Mouse (Mus musculus) frontal cortex, adult 2 months (tissue): ENCODE data around the gene Grk2. TPM values are rescaled to one million over a fixed set of nuclear protein-coding genes. Genes with fewer than 3 reads are reported as not detected.

Source experiments
- polyA plus RNA-seq: library from polyadenylated mRNA; depleted of rRNA; stranded (reverse); fragments of >200 nt; gene quantifications from 2 replicates; pipeline ENCODE4 v1.2.3, GENCODE M21; 2012; rRNA removed

The Grk2 gene
- polyA plus RNA-seq, 1 experiment = 199 TPM

Other genes starting within 250 kb of the Grk2 start
- gene Gstp3, start 246.7 kb downstream of the Grk2 start, polyA plus RNA-seq = not detected in 2 replicates
- not detected in 2 replicates for gene Cabp2, start 224.6 kb downstream of the Grk2 start, polyA plus RNA-seq
- 50.3 and 58.5 TPM in 2 replicates for gene Cdk2ap2, start 209.0 kb downstream of the Grk2 start, polyA plus RNA-seq
- gene Pitpnm1, start 206.2 kb downstream of the Grk2 start, polyA plus RNA-seq = 290 and 305 TPM in 2 replicates
- 162 and 174 TPM in 2 replicates for gene Aip, start 180.4 kb downstream of the Grk2 start, polyA plus RNA-seq
- gene Gpr152, start 166.4 kb downstream of the Grk2 start, polyA plus RNA-seq = 0.06 and 0.11 TPM in 2 replicates
- 0.12 and 0.17 TPM in 2 replicates for gene Cabp4, start 162.2 kb downstream of the Grk2 start, polyA plus RNA-seq
- gene Coro1b, start 157.6 kb downstream of the Grk2 start, polyA plus RNA-seq = 183 and 225 TPM in 2 replicates
- 1.9 and 2.3 TPM in 2 replicates for gene Ptprcap, start 152.6 kb downstream of the Grk2 start, polyA plus RNA-seq
- 82.4 and 85.6 TPM in 2 replicates for gene Rps6kb2, start 142.9 kb downstream of the Grk2 start, polyA plus RNA-seq
- gene Carns1, start 130.7 kb downstream of the Grk2 start, polyA plus RNA-seq = 10.7 and 14.3 TPM in 2 replicates
- gene Tbc1d10c, start 114.9 kb downstream of the Grk2 start, polyA plus RNA-seq = 2.6 and 3.3 TPM in 2 replicates
- 347 and 379 TPM in 2 replicates for gene Ppp1ca, start 114.2 kb downstream of the Grk2 start, polyA plus RNA-seq
- 18.4 and 19.3 TPM in 2 replicates for gene Rad9a, start 104.6 kb downstream of the Grk2 start, polyA plus RNA-seq
- 3.9 and 4.5 TPM in 2 replicates for gene Clcf1, start 92.0 kb downstream of the Grk2 start, polyA plus RNA-seq
- gene AC109138.7, start 91.9 kb downstream of the Grk2 start, polyA plus RNA-seq = not detected in 2 replicates
- 35.0 and 39.4 TPM in 2 replicates for gene Pold4, start 74.3 kb downstream of the Grk2 start, polyA plus RNA-seq
- gene Ssh3, start 37.0 kb downstream of the Grk2 start, polyA plus RNA-seq = 98.6 and 106 TPM in 2 replicates
- gene Ankrd13d, start 23.1 kb downstream of the Grk2 start, polyA plus RNA-seq = 73.1 and 77.0 TPM in 2 replicates
- gene Kdm2a, start 92.1 kb upstream of the Grk2 start, polyA plus RNA-seq = 68.7 and 69.6 TPM in 2 replicates
- gene Rhod, start 133.2 kb upstream of the Grk2 start, polyA plus RNA-seq = 1.7 and 2.0 TPM in 2 replicates
- gene Syt12, start 171.2 kb upstream of the Grk2 start, polyA plus RNA-seq = 20.5 TPM in 2 replicates
- gene 2010003K11Rik, start 192.4 kb upstream of the Grk2 start, polyA plus RNA-seq = not detected in 2 replicates
- gene Pcx, start 204.2 kb upstream of the Grk2 start, polyA plus RNA-seq = 36.4 and 41.6 TPM in 2 replicates